Comparison of ENCODE assay signal across 8 mouse cellular contexts in the genomic region with DNA sequence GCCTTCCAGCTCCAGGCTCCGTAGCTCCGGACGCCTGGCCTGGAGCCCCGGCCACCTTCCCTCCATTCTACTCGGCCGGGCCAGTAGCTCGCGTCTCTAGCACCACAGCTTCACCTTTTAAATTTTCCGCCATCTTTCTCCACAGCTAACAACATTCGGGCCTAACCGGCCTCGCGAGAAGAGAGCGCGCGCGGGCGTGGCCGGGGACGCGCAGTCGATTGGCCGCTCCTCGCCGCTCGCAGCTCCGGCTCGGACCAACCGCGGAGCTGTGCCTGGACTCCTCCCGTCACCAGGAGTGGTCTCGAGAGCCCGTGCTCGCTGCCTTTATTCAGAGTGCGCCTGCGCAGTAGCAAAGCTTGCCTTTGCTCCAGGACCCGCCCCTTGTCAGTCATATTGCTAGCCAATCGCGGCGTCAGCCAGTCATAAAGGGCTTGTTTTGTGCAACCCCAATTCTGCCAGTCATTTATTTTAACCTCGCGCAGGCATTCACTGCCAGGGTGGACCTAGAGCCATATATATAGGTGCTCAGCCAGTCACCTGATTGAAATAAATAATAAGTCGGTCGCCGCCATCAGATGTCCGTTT. TPM values are rescaled to one million over a fixed set of nuclear protein-coding genes. Genes with fewer than 3 reads are reported as not detected.
DNase-seq lines count a peak whose midpoint lies in the region; ATAC-seq and TF ChIP-seq lines count a peak whose summit lies in the region.

A gene (minus strand): TSS at position 331 of the 585 bp plus-strand sequence.

- H3K9me3 ChIP-seq in kidney, embryonic 14.5 days (ENCODE audit: control insufficient read depth, low read length): no peaks in the 10 kb centered on the region
- no peaks in the 10 kb centered on the region for H3K9me3 ChIP-seq in limb, embryonic 15.5 days

- H3K4me2 ChIP-seq in kidney, embryonic 14.5 days (replicated peaks; ENCODE audit: low read depth, low read length): peak within 1 kb of the TSS; percentile 46
- peak within 1 kb of the TSS; percentile 41 for H3K4me2 ChIP-seq in limb, embryonic 15.5 days

- peak within 1 kb of the TSS; percentile 73 for H3K9ac ChIP-seq in kidney, embryonic 14.5 days (ENCODE audit: low read depth, low read length)
- peak within 1 kb of the TSS; percentile 45 for H3K9ac ChIP-seq in limb, embryonic 15.5 days

- no peak for TF ChIP-seq POLR2A in bone marrow macrophage, adult 2 months (IDR thresholded peaks at IDR 0.05; ENCODE audit: borderline replicate concordance, low read depth, low read length)
- peak; percentile 72 for TF ChIP-seq POLR2A in embryonic fibroblast, embryonic 13.5 days (IDR thresholded peaks at IDR 0.05; ENCODE audit: low read depth, low read length)

- peaks cover 8% of the 10 kb centered on the region; the same call in 1 of the 2 replicates for H3K4me1 ChIP-seq in bone marrow macrophage, adult 2 months (ENCODE audit: control insufficient read depth, insufficient read depth, low read length)
- peaks cover 7% of the 10 kb centered on the region; the same call in 1 of the 2 replicates for H3K4me1 ChIP-seq in embryonic fibroblast, embryonic 13.5 days (ENCODE audit: control insufficient read depth, insufficient read depth, low read length)
- no peaks in the 10 kb centered on the region for H3K4me1 ChIP-seq in kidney, embryonic 14.5 days (ENCODE audit: control insufficient read depth, insufficient read depth, low read length)
- H3K4me1 ChIP-seq in limb, embryonic 15.5 days: no peaks in the 10 kb centered on the region

- no peaks in the 10 kb centered on the region for H3K27me3 ChIP-seq in kidney, embryonic 14.5 days (ENCODE audit: control insufficient read depth, insufficient read depth, low read length)
- no peaks in the 10 kb centered on the region for H3K27me3 ChIP-seq in limb, embryonic 15.5 days

- H3K27ac ChIP-seq in bone marrow macrophage, adult 2 months (ENCODE audit: insufficient read depth, low read depth, low read length): peak within 1 kb of the TSS; percentile 71
- peak within 1 kb of the TSS; percentile 85 for H3K27ac ChIP-seq in embryonic fibroblast, embryonic 13.5 days (ENCODE audit: insufficient read depth, low read length)
- peak within 1 kb of the TSS; percentile 83; the same call in 1 of the 2 replicates for H3K27ac ChIP-seq in kidney, embryonic 14.5 days (ENCODE audit: low read depth, low read length)
- peak within 1 kb of the TSS; percentile 90 for H3K27ac ChIP-seq in limb, embryonic 15.5 days

- peak within 1 kb of the TSS; percentile 66 for H3K4me3 ChIP-seq in bone marrow macrophage, adult 2 months (ENCODE audit: insufficient read depth, low read length)
- H3K4me3 ChIP-seq in embryonic fibroblast, embryonic 13.5 days (ENCODE audit: insufficient read depth, low read length): peak within 1 kb of the TSS; percentile 86
- peak within 1 kb of the TSS; percentile 59 for H3K4me3 ChIP-seq in kidney, embryonic 14.5 days (ENCODE audit: low read length)
- peak within 1 kb of the TSS; percentile 60 for H3K4me3 ChIP-seq in limb, embryonic 15.5 days

- peak; percentile 93 for DNase-seq in A20 (ENCODE audit: low read depth, low spot score)
- DNase-seq in heart, adult 9 months (ENCODE audit: low spot score in 2 of 2): peak; percentile 95 to 96
- DNase-seq in monocyte, adult 2 months (ENCODE audit: low read depth in 1 of 2, low spot score in 2 of 2): peak; percentile 83 to 84
- peak; percentile 95 to 96 for DNase-seq in spleen, postnatal 36 days (ENCODE audit: low spot score in 2 of 2)

- no peak for TF ChIP-seq CTCF in bone marrow macrophage, adult 2 months (IDR thresholded peaks at IDR 0.05; ENCODE audit: low read depth, low read length)
- no peak for TF ChIP-seq CTCF in embryonic fibroblast, embryonic 13.5 days (IDR thresholded peaks at IDR 0.05; ENCODE audit: borderline replicate concordance, insufficient read depth, low read length)

- peaks cover 15% of the 10 kb centered on the region; the same call in 1 of the 2 replicates for H3K36me3 ChIP-seq in kidney, embryonic 14.5 days (ENCODE audit: control insufficient read depth, insufficient read depth, low read length)
- peaks cover 10% of the 10 kb centered on the region for H3K36me3 ChIP-seq in limb, embryonic 15.5 days

- WGBS in kidney, embryonic 14.5 days: 30% methylated on average over 46 of the region's 46 CpGs
- WGBS in limb, embryonic 15.5 days: 14% methylated on average over 45 of the region's 46 CpGs

- ATAC-seq in kidney, embryonic 14.5 days (ENCODE audit: low FRiP score, low TSS enrichment): peak; percentile 98
- peak; percentile 97 for ATAC-seq in limb, embryonic 15.5 days (ENCODE audit: insufficient number of reproducible peaks, low FRiP score, low TSS enrichment, low read depth)

RNA-seq across cellular contexts. Expression of the gene that starts here (rescaled TPM):
- 23.6 and 27.3 TPM in 2 replicates for polyA plus RNA-seq in bone marrow macrophage, adult 2 months (2012; ENCODE audit: insufficient read depth, insufficient read length, missing spikeins)
- polyA plus RNA-seq in embryonic fibroblast, embryonic 13.5 days (2011; ENCODE audit: insufficient read length, low read depth, missing spikeins): 24.8 and 31.0 TPM in 2 replicates
- polyA plus RNA-seq in kidney, embryonic 14.5 days (2014; fragmentation: Nextera tagmentation; extraction: Ambion mirVana): 52.0 and 79.3 TPM in 2 replicates
- polyA plus RNA-seq in limb, embryonic 15.5 days (2015; fragmentation: Nextera tagmentation; extraction: Ambion mirVana): 47.3 and 48.7 TPM in 2 replicates

Comparison
In these comparisons a context has a peak if more than half of its experiments do, and no peak if none do; other contexts are left out.
1. Peak in every context shown above with its lines: DNase-seq, ATAC-seq, H3K4me3 ChIP-seq and H3K27ac ChIP-seq.